Mouse (Mus musculus): ENCODE data around the gene Fmnl2.

The Fmnl2 gene

DNA sequence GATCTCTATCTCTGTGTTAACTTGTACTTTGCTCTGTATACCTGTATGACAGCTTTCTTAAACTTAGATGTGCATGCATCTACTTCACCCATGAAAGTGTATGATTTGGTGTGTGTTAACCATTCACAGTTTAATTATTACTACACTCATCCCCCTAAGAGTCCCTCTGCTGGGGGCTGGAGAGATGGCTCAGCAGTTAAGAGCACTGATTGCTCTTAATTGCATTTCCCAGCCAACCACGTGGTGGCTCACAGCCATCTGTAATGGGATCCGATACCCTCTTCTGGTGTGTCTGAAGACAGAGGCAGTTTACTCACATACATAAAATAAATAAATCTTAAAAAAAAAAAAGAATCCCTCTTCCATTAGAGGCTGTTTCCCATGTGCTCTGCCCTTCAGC is 242.4 kb downstream of the Fmnl2 start:
- in situ Hi-C loops (cut with MboI, MseI) = no loop called here

- in situ Hi-C loops (cut with MboI, MseI) = no loop called here
These were observed 244.5 kb downstream of the Fmnl2 start for GRCm38 (mm10) chr2:53101885-53102740.

GRCm38 (mm10) chr2:53102901-53103300 is 245.2 kb downstream of the Fmnl2 start:
- in situ Hi-C loops (cut with MboI, MseI) = no loop called here

- in situ Hi-C loops (cut with MboI, MseI) = no loop called here
These were observed 247.7 kb downstream of the Fmnl2 start for GRCm38 (mm10) chr2:53105408-53105807.

DNA sequence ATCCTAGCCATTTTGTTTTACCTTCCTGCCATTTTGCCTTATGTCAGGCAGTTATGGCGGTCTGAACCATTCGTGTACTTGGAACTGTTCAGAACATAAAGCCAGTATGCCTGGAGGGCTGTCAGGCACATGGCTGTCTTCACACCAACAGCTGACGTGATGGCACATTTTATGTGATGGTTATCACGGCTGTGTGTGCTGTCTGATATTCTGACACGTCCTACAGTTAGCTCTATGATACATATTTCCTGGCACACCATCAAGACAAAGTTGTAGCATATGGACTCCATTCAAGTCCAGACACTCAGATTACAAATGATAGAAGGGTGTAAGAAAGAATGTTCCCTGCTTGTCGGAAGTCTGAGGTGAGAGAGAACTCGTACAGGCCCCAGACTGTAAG is 248.4 kb downstream of the Fmnl2 start:
- in situ Hi-C loops (cut with MboI, MseI) = no loop called here

GRCm38 (mm10) chr2:53106472-53106871 is 248.8 kb downstream of the Fmnl2 start:
- in situ Hi-C loops (cut with MboI, MseI) = no loop called here

DNA sequence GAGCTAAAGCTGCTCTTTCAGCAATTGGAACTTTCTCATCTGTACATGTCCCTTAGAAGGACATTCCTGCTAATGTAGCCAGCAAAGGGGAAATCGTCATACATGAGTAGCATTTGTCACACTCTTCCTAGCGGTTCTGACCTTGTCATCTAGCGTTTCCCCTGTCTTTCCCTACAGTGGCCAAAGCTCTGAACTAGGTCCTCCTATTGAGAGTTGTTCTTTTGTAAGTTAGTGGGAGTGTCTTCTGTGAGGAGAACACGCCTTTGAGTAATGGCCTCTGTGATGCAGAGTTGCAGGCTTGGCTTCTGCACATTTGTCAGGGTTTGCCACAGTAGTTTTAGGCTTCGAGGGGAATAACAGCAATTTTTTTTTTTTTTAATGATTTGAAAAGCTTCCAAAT is 250.9 kb downstream of the Fmnl2 start:
- in situ Hi-C loops (cut with MboI, MseI) = no loop called here

GRCm38 (mm10) chr2:53121797-53122196 is 264.1 kb downstream of the Fmnl2 start:
- in situ Hi-C loops (cut with MboI, MseI) = no loop called here

- in situ Hi-C loops (cut with MboI, MseI) = no loop called here
These were observed 268.3 kb downstream of the Fmnl2 start for GRCm38 (mm10) chr2:53125998-53126397.

GRCm38 (mm10) chr2:53129070-53129469 is 271.4 kb downstream of the Fmnl2 start:
- in situ Hi-C loops (cut with MboI, MseI) = no loop called here

GRCm38 (mm10) chr2:53131567-53131966 is 273.9 kb downstream of the Fmnl2 start:
- in situ Hi-C loops (cut with MboI, MseI) = no loop called here

DNA sequence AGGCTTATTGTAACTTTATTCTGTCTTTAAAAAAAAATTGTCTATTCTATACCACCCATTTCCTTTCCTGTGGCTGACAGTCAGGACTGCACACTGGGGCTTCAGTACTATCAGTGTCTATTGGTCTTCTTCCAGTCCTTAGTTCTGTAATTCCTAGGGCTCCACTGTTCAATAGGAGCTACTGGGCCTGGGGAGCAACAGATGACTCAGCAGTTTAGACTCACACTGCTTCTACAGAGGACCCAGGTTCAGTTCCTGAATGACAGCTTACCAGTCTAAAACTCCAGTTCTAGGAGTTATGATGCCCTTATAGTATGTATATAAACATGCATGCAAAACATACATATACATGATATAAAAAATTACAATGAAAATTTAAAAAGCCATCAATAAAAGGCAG is 289.2 kb downstream of the Fmnl2 start:
- in situ Hi-C loops (cut with MboI, MseI) = loop anchor here (10.0 kb wide), 1 partner anchor 1062 kb away; no protein-coding TSS in a partner anchor

- in situ Hi-C loops (cut with MboI, MseI) = no loop called here
These were observed 316.3 kb downstream of the Fmnl2 start for GRCm38 (mm10) chr2:53173966-53174365.

DNA sequence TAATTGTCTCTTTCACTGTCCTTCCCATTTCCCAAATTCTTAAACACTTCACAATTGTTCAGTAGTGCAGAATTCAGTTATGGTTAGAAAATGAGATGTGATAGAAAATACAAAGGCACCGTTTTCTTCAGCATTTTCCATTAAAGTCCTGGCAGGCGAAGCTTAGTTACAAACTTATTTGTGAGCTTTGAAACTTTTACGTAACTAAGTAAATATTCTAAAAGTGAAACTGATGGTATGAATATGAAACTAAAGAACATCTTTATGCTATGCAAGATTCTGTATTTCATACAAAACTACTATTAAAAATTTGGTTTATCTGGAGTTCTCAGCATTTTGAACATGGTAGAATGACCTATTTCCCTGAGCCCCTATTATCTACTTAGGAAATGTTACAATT is 321.3 kb downstream of the Fmnl2 start:
- in situ Hi-C loops (cut with MboI, MseI) = no loop called here

DNA sequence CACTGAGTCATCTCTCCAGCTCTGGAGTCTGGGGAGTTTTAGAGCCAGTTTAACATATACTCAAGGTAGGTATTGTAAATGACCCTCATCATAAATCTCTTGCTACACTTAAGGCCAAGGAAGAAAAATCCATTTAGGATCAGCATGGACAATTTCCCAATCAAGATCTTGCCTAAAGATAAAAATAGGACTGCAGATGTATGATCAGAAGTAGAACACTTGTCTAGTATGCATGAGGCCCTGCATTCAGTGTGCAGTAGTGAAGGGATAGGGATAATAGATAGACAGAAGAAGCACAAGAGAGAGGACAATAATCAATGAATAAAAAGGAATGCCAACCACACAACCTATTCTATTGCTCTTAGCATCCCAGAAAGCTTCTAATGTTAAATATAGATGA is 322.2 kb downstream of the Fmnl2 start:
- in situ Hi-C loops (cut with MboI, MseI) = no loop called here

Measured in regulatory T cell (primary cell).